Mouse (Mus musculus): ENCODE measurements around the gene Nrcam. TPM values are rescaled to one million over a fixed set of nuclear protein-coding genes. Genes with fewer than 3 reads are reported as not detected.

Nrcam gene
- polyA plus RNA-seq (2017; shearing (Covaris generic)) = 0.11 TPM

GRCm38 (mm10) chr12:44328381-44329315, at the start of gene Nrcam:
Gene Nrcam, plus strand, starts transcription at chr12:44328885.

Other genes starting within 250 kb of the Nrcam start
- 12.4 TPM for gene Dnajb9, start 118.6 kb upstream of the Nrcam start, polyA plus RNA-seq (2017; shearing (Covaris generic))
- gene Pnpla8, start 107.5 kb upstream of the Nrcam start, polyA plus RNA-seq (2017; shearing (Covaris generic)) = 31.3 TPM